Mouse (Mus musculus) ovary, postnatal 10 days (tissue): ENCODE measurements around the gene Pcbd2.

Experiments
- DNase-seq: peaks from one replicate; pipeline ENCODE4 v3.0.0; 2022; ENCODE audit warnings: low spot score

Pcbd2 gene

GRCm38 (mm10) chr13:55733628-55734502 is 6.7 kb downstream of the Pcbd2 start:
- DNase-seq: no peak

- no peak for DNase-seq
Observed at GRCm38 (mm10) chr13:55737885-55738284, 10.7 kb downstream of the Pcbd2 start.

- DNase-seq: no peak
Observed at GRCm38 (mm10) chr13:55742306-55742705, 15.1 kb downstream of the Pcbd2 start.

GRCm38 (mm10) chr13:55754380-55754779 is 27.2 kb downstream of the Pcbd2 start:
- DNase-seq: no peak

- no peak for DNase-seq
Observed at GRCm38 (mm10) chr13:55756789-55757188, 29.6 kb downstream of the Pcbd2 start.

- DNase-seq: no peak
Observed at GRCm38 (mm10) chr13:55757645-55758044, 30.5 kb downstream of the Pcbd2 start.

- DNase-seq: no peak
Observed at GRCm38 (mm10) chr13:55760576-55760975, 33.4 kb downstream of the Pcbd2 start.

GRCm38 (mm10) chr13:55761486-55761885 is 34.3 kb downstream of the Pcbd2 start:
- no peak for DNase-seq

- no peak for DNase-seq
Observed at GRCm38 (mm10) chr13:55774352-55774751, 47.2 kb downstream of the Pcbd2 start.

- DNase-seq: no peak
Observed at GRCm38 (mm10) chr13:55775056-55775455, 47.9 kb downstream of the Pcbd2 start.

GRCm38 (mm10) chr13:55784268-55784667 is 57.1 kb downstream of the Pcbd2 start, which contains the start of gene Catsper3:
Gene Catsper3, plus strand, starts transcription at chr13:55784568.
- DNase-seq: no peak

GRCm38 (mm10) chr13:55786120-55786519 is 59.0 kb downstream of the Pcbd2 start:
- DNase-seq: no peak

- DNase-seq: no peak
Observed at GRCm38 (mm10) chr13:55801246-55801645, 74.1 kb downstream of the Pcbd2 start.

GRCm38 (mm10) chr13:55803973-55804372 is 76.8 kb downstream of the Pcbd2 start:
- no peak for DNase-seq

- no peak for DNase-seq
Observed at GRCm38 (mm10) chr13:55809041-55809623, 82.0 kb downstream of the Pcbd2 start.

- no peak for DNase-seq
Observed at GRCm38 (mm10) chr13:55809707-55810106, 82.5 kb downstream of the Pcbd2 start.

GRCm38 (mm10) chr13:55810947-55811346 is 83.8 kb downstream of the Pcbd2 start:
- DNase-seq: no peak

- DNase-seq: no peak
Observed at GRCm38 (mm10) chr13:55813490-55814016, 86.4 kb downstream of the Pcbd2 start.

- no peak for DNase-seq
Observed at GRCm38 (mm10) chr13:55814834-55815233, 87.7 kb downstream of the Pcbd2 start.

GRCm38 (mm10) chr13:55822499-55822898 is 95.3 kb downstream of the Pcbd2 start:
- DNase-seq: no peak

- DNase-seq: no peak
Observed at GRCm38 (mm10) chr13:55824151-55824945, 97.2 kb downstream of the Pcbd2 start.

- no peak for DNase-seq
Observed at GRCm38 (mm10) chr13:55825245-55825681, 98.1 kb downstream of the Pcbd2 start.
